Mouse (Mus musculus) limb, embryonic 15.5 days (tissue): Measurements from ENCODE around the gene Ambra1. TPM values are rescaled to one million over a fixed set of nuclear protein-coding genes. Genes with fewer than 3 reads are reported as not detected.

Experiments used
- ATAC-seq: fragments of 200-750 bp; cut with Nextera tagmentation; 2 replicates; pipeline ENCODE4 v1.8.0; 2017; ENCODE audit warnings: low read depth, moderate TSS enrichment; ENCODE audit not compliant: insufficient number of reproducible peaks, low FRiP score, low TSS enrichment
- H3K27ac ChIP-seq: fragments of 300-500 bp; sonication (generic); 2 replicates; pipeline ENCODE4 v1.5.1; 2015; ENCODE audit warnings: moderate library complexity, mild to moderate bottlenecking, inconsistent platforms
- H3K27me3 ChIP-seq: fragments of 300-500 bp; sonication (generic); 2 replicates; pipeline ENCODE4 v1.6.1; 2015; ENCODE audit warnings: inconsistent platforms
- H3K36me3 ChIP-seq: fragments of 300-500 bp; sonication (generic); 2 replicates; pipeline ENCODE4 v1.6.1; 2015; ENCODE audit warnings: inconsistent platforms
- H3K4me1 ChIP-seq: fragments of 300-500 bp; sonication (generic); 2 replicates; pipeline ENCODE4 v1.6.1; 2015; ENCODE audit warnings: inconsistent platforms
- H3K4me2 ChIP-seq: fragments of 300-500 bp; sonication (generic); 2 replicates; pipeline ENCODE4 v1.6.1; 2015; ENCODE audit warnings: mild to moderate bottlenecking, inconsistent platforms
- H3K4me3 ChIP-seq: fragments of 300-500 bp; sonication (generic); 2 replicates; pipeline ENCODE4 v1.5.1; 2015; ENCODE audit warnings: mild to moderate bottlenecking, inconsistent platforms
- H3K9ac ChIP-seq: fragments of 300-500 bp; sonication (generic); 2 replicates; pipeline ENCODE4 v1.6.1; 2015; ENCODE audit warnings: inconsistent platforms
- H3K9me3 ChIP-seq: fragments of 300-500 bp; sonication (generic); 2 replicates; pipeline ENCODE4 v1.6.1; 2016; ENCODE audit warnings: inconsistent platforms
- WGBS: fragments of 180-500 bp; shearing (Covaris S2); methylation state at CpG from one replicate; pipeline ENCODE4 v1.1.7; 2015; 5-methylcytosine and 5-hydroxymethylcytosine counted together
- polyA plus RNA-seq: library from polyadenylated mRNA; unstranded; fragments of >200 nt; fragmentation: Nextera tagmentation; extraction: Ambion mirVana; gene quantifications from 2 replicates; pipeline ENCODE4 v1.2.1, GENCODE M21; 2015

Gene Ambra1
- polyA plus RNA-seq, 1 experiment from 2014 or later, result 17.1 TPM

GRCm38 (mm10) chr2:91924726-91925125 lies 194.8 kb downstream of the Ambra1 start:
- Histone ChIP-seq H3K4me3 (no peak overlapping the region), H3K4me2 (no peak overlapping the region), H3K4me1 (peaks cover 51% of the 10 kb centered on the region), H3K27ac (no peak overlapping the region), H3K9ac (no peak overlapping the region), H3K27me3 (peaks cover 54% of the 10 kb centered on the region), H3K9me3 (no peaks in the 10 kb centered on the region), H3K36me3 (no peaks in the 10 kb centered on the region)
- 65% methylated on average over 1 of the region's 1 CpGs for WGBS
- ATAC-seq, result no peak

- Histone ChIP-seq H3K27me3 (peaks cover 51% of the 10 kb centered on the region), H3K9ac (no peak overlapping the region), H3K4me1 (peaks cover 57% of the 10 kb centered on the region)
These were observed 195.5 kb downstream of the Ambra1 start for GRCm38 (mm10) chr2:91925442-91925841.

GRCm38 (mm10) chr2:91926949-91927348 lies 197.0 kb downstream of the Ambra1 start, which contains the start of gene Chrm4:
Gene Chrm4, plus strand, starts transcription at chr2:91927249.
- Histone ChIP-seq H3K9me3 (no peaks in the 10 kb centered on the region), H3K9ac (no peak within 1 kb of the TSS), H3K4me2 (peak within 1 kb of the TSS; percentile 21; the same call in 1 of the 2 replicates), H3K36me3 (no peaks in the 10 kb centered on the region), H3K27ac (no peak within 1 kb of the TSS), H3K4me1 (peaks cover 57% of the 10 kb centered on the region), H3K27me3 (peaks cover 36% of the 10 kb centered on the region), H3K4me3 (peak within 1 kb of the TSS; percentile 4; the same call in 1 of the 2 replicates)
- 80% methylated on average over 3 of the region's 3 CpGs for WGBS
- no peak for ATAC-seq

More at GRCm38 (mm10) chr2:91925442-91925841, 195.5 kb downstream of the Ambra1 start:
- 69% methylated on average over 15 of the region's 15 CpGs for WGBS
- no peak overlapping the region for H3K27ac ChIP-seq
- H3K36me3 ChIP-seq, result no peaks in the 10 kb centered on the region
- H3K4me2 ChIP-seq, result no peak overlapping the region
- ATAC-seq, result no peak
- no peak overlapping the region for H3K4me3 ChIP-seq
- H3K9me3 ChIP-seq, result no peaks in the 10 kb centered on the region

GRCm38 (mm10) chr2:91927826-91928533 lies 198.0 kb downstream of the Ambra1 start:
- Histone ChIP-seq H3K4me1 (peaks cover 57% of the 10 kb centered on the region), H3K27me3 (peaks cover 26% of the 10 kb centered on the region), H3K9me3 (no peaks in the 10 kb centered on the region), H3K36me3 (peaks cover 1% of the 10 kb centered on the region; the same call in 1 of the 2 replicates), H3K4me3 (peak overlapping the region; percentile 4; the same call in 1 of the 2 replicates), H3K27ac (no peak overlapping the region), H3K4me2 (peak overlapping the region; percentile 21; the same call in 1 of the 2 replicates), H3K9ac (no peak overlapping the region)
- WGBS, result 46% methylated on average over 34 of the region's 34 CpGs
- no peak for ATAC-seq

- Histone ChIP-seq H3K9me3 (no peaks in the 10 kb centered on the region), H3K27me3 (peaks cover 18% of the 10 kb centered on the region), H3K9ac (no peak overlapping the region), H3K4me3 (no peak overlapping the region), H3K27ac (no peak overlapping the region), H3K4me2 (no peak overlapping the region), H3K4me1 (peaks cover 57% of the 10 kb centered on the region), H3K36me3 (peaks cover 8% of the 10 kb centered on the region; the same call in 1 of the 2 replicates)
- WGBS, result 74% methylated on average over 23 of the region's 23 CpGs
- ATAC-seq, result no peak
These were observed 198.8 kb downstream of the Ambra1 start for GRCm38 (mm10) chr2:91928534-91929350.

GRCm38 (mm10) chr2:91929455-91929854 lies 199.5 kb downstream of the Ambra1 start:
- H3K36me3 ChIP-seq, result peaks cover 13% of the 10 kb centered on the region
- H3K27ac ChIP-seq, result no peak overlapping the region
- H3K4me3 ChIP-seq, result 0 out of 2 replicates have a peak overlapping the region, but pooled peaks have one; percentile 64
- H3K9ac ChIP-seq, result no peak overlapping the region
- 56% methylated on average over 3 of the region's 3 CpGs for WGBS
- no peak for ATAC-seq
- H3K9me3 ChIP-seq, result no peaks in the 10 kb centered on the region
- H3K4me1 ChIP-seq, result peaks cover 53% of the 10 kb centered on the region
- H3K27me3 ChIP-seq, result peaks cover 13% of the 10 kb centered on the region
- peak overlapping the region; percentile 75; the same call in 1 of the 2 replicates for H3K4me2 ChIP-seq

- peak overlapping the region; percentile 75 for H3K4me2 ChIP-seq
- H3K27ac ChIP-seq, result no peak overlapping the region
- peak overlapping the region; percentile 64 for H3K4me3 ChIP-seq
- H3K36me3 ChIP-seq, result peaks cover 17% of the 10 kb centered on the region
- H3K4me1 ChIP-seq, result peaks cover 53% of the 10 kb centered on the region
- no peak for ATAC-seq
- WGBS, result 13% methylated on average over 12 of the region's 12 CpGs
- peaks cover 9% of the 10 kb centered on the region; the same call in 1 of the 2 replicates for H3K27me3 ChIP-seq
- H3K9me3 ChIP-seq, result no peaks in the 10 kb centered on the region
- peak overlapping the region; percentile 79; the same call in 1 of the 2 replicates for H3K9ac ChIP-seq
These were observed 200.0 kb downstream of the Ambra1 start for GRCm38 (mm10) chr2:91929936-91930335.

GRCm38 (mm10) chr2:91930761-91931291 lies 200.9 kb downstream of the Ambra1 start:
- Histone ChIP-seq H3K9ac (peak overlapping the region; percentile 79), H3K27ac (peak overlapping the region; percentile 94), H3K4me1 (peaks cover 50% of the 10 kb centered on the region), H3K27me3 (0 out of 2 replicates have a peak, but pooled peaks cover 3% of the 10 kb centered on the region), H3K36me3 (peaks cover 26% of the 10 kb centered on the region), H3K9me3 (no peaks in the 10 kb centered on the region), H3K4me2 (peak overlapping the region; percentile 75), H3K4me3 (peak overlapping the region; percentile 64)
- no peak for ATAC-seq
- WGBS, result 3% methylated on average over 23 of the region's 23 CpGs

- WGBS, result 3% methylated on average over 48 of the region's 50 CpGs
- H3K27me3 ChIP-seq, result no peaks in the 10 kb centered on the region
- peak overlapping the region; percentile 79 for H3K9ac ChIP-seq
- H3K36me3 ChIP-seq, result peaks cover 33% of the 10 kb centered on the region
- H3K27ac ChIP-seq, result peak overlapping the region; percentile 94
- ATAC-seq, result peak; percentile 70
- peak overlapping the region; percentile 64 for H3K4me3 ChIP-seq
- H3K4me2 ChIP-seq, result peak overlapping the region; percentile 75
- peaks cover 50% of the 10 kb centered on the region for H3K4me1 ChIP-seq
- H3K9me3 ChIP-seq, result no peaks in the 10 kb centered on the region
These were observed 201.6 kb downstream of the Ambra1 start for GRCm38 (mm10) chr2:91931328-91932159.

- ATAC-seq, result no peak
- peaks cover 40% of the 10 kb centered on the region for H3K36me3 ChIP-seq
- peaks cover 50% of the 10 kb centered on the region for H3K4me1 ChIP-seq
- peak within 1 kb of the TSS; percentile 64 for H3K4me3 ChIP-seq
- no peaks in the 10 kb centered on the region for H3K9me3 ChIP-seq
- 8% methylated on average over 16 of the region's 16 CpGs for WGBS
- H3K4me2 ChIP-seq, result peak within 1 kb of the TSS; percentile 75
- no peaks in the 10 kb centered on the region for H3K27me3 ChIP-seq
- peak within 1 kb of the TSS; percentile 94 for H3K27ac ChIP-seq
- peak within 1 kb of the TSS; percentile 79 for H3K9ac ChIP-seq
These were observed 202.3 kb downstream of the Ambra1 start, which contains the start of gene Mdk for GRCm38 (mm10) chr2:91932160-91932711. Gene Mdk, minus strand, starts transcription at chr2:91932297.
